Mouse (Mus musculus): ENCODE measurements around the gene Vangl2.

DNA sequence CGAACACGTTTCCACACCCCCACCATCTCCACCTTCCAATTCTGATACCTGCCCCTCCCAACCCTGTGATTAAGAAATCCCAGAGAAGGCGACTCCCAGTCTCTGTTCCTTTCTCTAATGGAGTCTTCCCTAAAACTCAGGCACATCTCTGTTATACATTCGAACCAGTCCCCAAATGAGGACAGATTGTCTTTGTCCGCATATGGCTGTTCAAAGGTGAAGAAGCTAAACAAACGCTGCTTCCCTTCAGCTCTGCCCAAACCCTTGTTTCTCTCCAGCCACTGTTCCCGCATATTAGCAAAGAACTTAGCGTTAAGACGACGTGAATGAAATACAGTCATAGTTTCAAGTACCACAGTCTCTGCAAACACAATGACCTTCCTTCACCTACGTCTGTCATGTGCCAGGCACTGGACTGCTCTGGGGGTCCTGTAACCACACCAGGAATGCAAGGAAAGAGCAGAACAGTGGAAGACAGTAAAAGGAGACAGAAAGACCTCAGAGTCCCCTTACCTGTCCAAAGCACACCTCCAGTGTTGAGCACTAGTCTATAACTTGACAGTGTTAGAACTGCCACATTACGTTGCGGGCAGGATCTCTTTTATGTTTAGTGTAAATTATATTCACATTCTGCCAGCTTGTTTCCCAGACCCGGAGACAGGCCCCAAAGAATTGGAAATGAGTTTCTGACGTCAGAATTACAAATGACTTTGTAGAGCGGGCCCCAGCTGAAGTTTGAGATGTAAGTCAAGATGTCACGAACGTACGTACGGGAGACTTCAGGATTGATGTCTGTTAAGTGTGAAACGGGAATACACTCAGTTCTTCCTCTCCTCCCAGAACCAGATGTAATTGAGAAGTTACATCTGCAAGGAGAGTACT is at the start of gene Vangl2:
- TF ChIP-seq CTCF (IDR thresholded peaks at IDR 0.05; ENCODE audit: low read depth, low read length) (no peak), POLR2A (IDR thresholded peaks at IDR 0.05; ENCODE audit: borderline replicate concordance, low read depth, low read length) (no peak)
